Mouse (Mus musculus) stomach, postnatal 0 days (tissue): Measurements from ENCODE around the gene Srsx. TPM values are rescaled to one million over a fixed set of nuclear protein-coding genes. Genes with fewer than 3 reads are reported as not detected.
"Not testable (repeated sequence)": the region's sequence is repeated elsewhere in the genome, so short reads cannot be mapped to it uniquely, and the experiment has no call there.

Experiments
- ATAC-seq: fragments of 200-750 bp; cut with Nextera tagmentation; 2 replicates; pipeline ENCODE4 v1.8.0; 2017; ENCODE audit not compliant: low FRiP score, low TSS enrichment
- DNase-seq: peaks from one replicate; pipeline ENCODE4 v3.0.0-alpha.2; 2016; ENCODE audit warnings: low spot score
- H3K27ac ChIP-seq: fragments of 300-500 bp; sonication (generic); replicated peaks from 2 replicates; pipeline ENCODE4 v1.5.1; 2014; ENCODE audit warnings: mild to moderate bottlenecking, control low read depth
- H3K27me3 ChIP-seq: fragments of 300-500 bp; sonication (generic); 2 replicates; pipeline ENCODE4 v1.6.1; 2014; ENCODE audit warnings: low read length; ENCODE audit not compliant: control insufficient read depth, insufficient read depth
- H3K36me3 ChIP-seq: fragments of 300-500 bp; sonication (generic); 2 replicates; pipeline ENCODE4 v1.6.1; 2014; ENCODE audit warnings: low read length, mixed read lengths; ENCODE audit not compliant: control insufficient read depth, insufficient read depth
- H3K4me1 ChIP-seq: fragments of 300-500 bp; sonication (generic); replicated peaks from 2 replicates; pipeline ENCODE4 v1.6.1; 2014; ENCODE audit warnings: antibody characterized with exemption; ENCODE audit not compliant: control insufficient read depth, insufficient read depth
- H3K4me2 ChIP-seq: fragments of 300-500 bp; sonication (generic); replicated peaks from 2 replicates; pipeline ENCODE4 v1.6.1; 2014; ENCODE audit warnings: low read depth, mild to moderate bottlenecking, control low read depth, moderate library complexity
- H3K4me3 ChIP-seq: fragments of 300-500 bp; sonication (generic); 2 replicates; pipeline ENCODE4 v1.5.1; 2014; ENCODE audit warnings: low read depth, low read length, control low read depth
- H3K9ac ChIP-seq: fragments of 300-500 bp; sonication (generic); 2 replicates; pipeline ENCODE4 v1.6.1; 2014; ENCODE audit warnings: mild to moderate bottlenecking, low read length, control low read depth, mixed read lengths
- H3K9me3 ChIP-seq: fragments of 300-500 bp; sonication (generic); 2 replicates; pipeline ENCODE4 v1.6.1; 2016; ENCODE audit warnings: low read length; ENCODE audit not compliant: control insufficient read depth
- WGBS: fragments of 180-500 bp; shearing (Covaris S2); extraction: QIAGEN DNeasy Blood & Tissue Kit; methylation state at CpG from one replicate; pipeline ENCODE4 v1.1.7; 2014; 5-methylcytosine and 5-hydroxymethylcytosine counted together
- polyA plus RNA-seq: library from polyadenylated mRNA; unstranded; fragments of >200 nt; fragmentation: Nextera tagmentation; extraction: Ambion mirVana; gene quantifications from 2 replicates; pipeline ENCODE4 v1.2.1, GENCODE M21; 2015

The Srsx gene
- polyA plus RNA-seq: not detected in 2 replicates

DNA sequence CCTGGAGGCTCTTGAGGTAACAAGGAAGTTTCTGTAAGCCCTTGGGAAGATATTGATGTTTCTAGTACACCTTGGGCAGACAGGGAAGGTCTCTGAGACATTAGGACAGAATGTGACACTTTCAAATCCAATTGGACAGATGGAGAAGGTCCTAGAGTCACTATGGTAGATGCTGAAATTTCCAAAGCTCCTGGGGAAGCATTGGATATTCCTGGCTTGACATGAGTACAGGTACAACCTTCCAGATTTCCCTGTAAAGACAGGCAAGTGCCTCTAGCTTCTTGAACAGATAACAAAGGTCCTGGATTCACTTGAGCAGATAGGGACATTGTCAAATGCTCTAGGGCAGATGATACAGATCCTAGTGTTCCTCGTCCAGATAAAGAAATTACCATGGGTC is at the start of gene Srsx:
Gene Srsx, minus strand, starts transcription at position 101 of the 400 bp plus-strand sequence.
- H3K9me3 ChIP-seq, H3K4me1 ChIP-seq, H3K27me3 ChIP-seq, H3K27ac ChIP-seq, H3K4me3 ChIP-seq, H3K36me3 ChIP-seq, ATAC-seq, H3K4me2 ChIP-seq, DNase-seq, H3K9ac ChIP-seq: not testable (repeated sequence)
- WGBS: no CpG with 5 or more reads among the region's 1 CpGs

GRCm38 (mm10) chrX:123246807-123247206 is 24.5 kb upstream of the Srsx start, which contains the start of gene Gm17577:
TSS of gene Gm17577 (minus strand) at chrX:123246907.
- H3K4me1 ChIP-seq, H3K4me2 ChIP-seq, H3K4me3 ChIP-seq, DNase-seq, H3K27me3 ChIP-seq, H3K36me3 ChIP-seq, H3K27ac ChIP-seq, ATAC-seq, H3K9me3 ChIP-seq, H3K9ac ChIP-seq: not testable (repeated sequence)
- WGBS: no CpG with 5 or more reads among the region's 3 CpGs

Other genes starting within 250 kb of the Srsx start
- not detected in 2 replicates for gene Gm17521, start 192.8 kb downstream of the Srsx start, polyA plus RNA-seq
- 4.8 and 5.5 TPM in 2 replicates for gene Cldn34c1, start 119.0 kb downstream of the Srsx start, polyA plus RNA-seq
- not detected in 2 replicates for gene Gm17577, start 24.4 kb upstream of the Srsx start, polyA plus RNA-seq